Mouse (Mus musculus) heart, postnatal 25 days (tissue): Measurements from ENCODE around the gene Cdkn2d. TPM values are rescaled to one million over a fixed set of nuclear protein-coding genes. Genes with fewer than 3 reads are reported as not detected.
"Not testable (repeated sequence)": the region's sequence is repeated elsewhere in the genome, so short reads cannot be mapped to it uniquely, and the experiment has no call there.

ENCODE experiments used
- DNase-seq: peaks from one replicate; pipeline ENCODE4 v3.0.0; 2022; ENCODE audit warnings: low spot score
- intact Hi-C: fragments of 180-260 bp; cut with DNase I; formaldehyde crosslinking; loops from one replicate; pipeline ENCODE4 v1.15.1; 2025
- total RNA-seq, 2 experiments: library from RNA; stranded (reverse); gene quantifications; 2 replicates each; pipeline ENCODE4 v1.2.3; 2021

Cdkn2d gene
- total RNA-seq, 2 experiments from 2014 or later, result 15.1 to 16.8 TPM

DNA sequence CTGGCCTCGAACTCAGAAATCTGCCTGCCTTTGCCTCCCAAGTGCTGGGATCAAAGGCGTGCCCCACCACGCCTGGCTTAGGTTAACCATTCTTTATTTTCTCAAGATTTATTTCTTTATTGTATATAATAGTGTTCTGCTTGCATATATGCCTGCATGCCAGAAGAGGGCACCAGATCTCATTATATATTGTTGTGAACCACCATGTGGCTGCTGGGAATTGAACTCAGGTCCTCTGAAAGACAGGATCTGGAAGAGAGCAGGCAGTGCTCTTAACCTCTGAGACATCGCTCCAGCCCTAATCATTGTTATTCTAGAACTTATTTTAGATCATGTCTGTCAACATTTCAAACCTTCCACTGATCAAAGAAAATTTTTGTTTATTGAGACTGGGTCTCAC, 28.3 kb upstream of the Cdkn2d start:
- intact Hi-C loops, result no loop called here
- DNase-seq, result no peak

- intact Hi-C loops, result no loop called here
- no peak for DNase-seq
Measured at GRCm38 (mm10) chr9:21318792-21319191, 27.6 kb upstream of the Cdkn2d start.

DNA sequence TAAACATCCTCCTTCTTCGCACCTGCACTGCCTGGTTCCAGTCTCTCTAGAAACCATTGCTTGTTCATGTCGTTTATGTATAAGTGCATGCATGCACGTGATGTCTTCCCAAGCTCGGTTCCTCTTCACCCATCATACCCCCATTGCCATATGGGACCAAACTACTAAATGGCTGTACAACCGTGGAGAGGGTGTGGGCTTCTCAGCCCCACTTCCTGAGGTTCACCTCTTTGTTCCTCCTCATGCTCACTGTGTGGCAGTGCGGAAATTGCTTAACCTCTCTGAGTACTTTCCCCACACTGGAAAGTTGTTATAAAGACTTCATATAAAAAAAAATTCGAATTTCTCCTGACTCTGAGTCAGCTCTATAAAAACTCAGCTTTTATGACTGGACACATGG, 25.5 kb upstream of the Cdkn2d start:
- DNase-seq, result no peak
- intact Hi-C loops, result no loop called here

DNA sequence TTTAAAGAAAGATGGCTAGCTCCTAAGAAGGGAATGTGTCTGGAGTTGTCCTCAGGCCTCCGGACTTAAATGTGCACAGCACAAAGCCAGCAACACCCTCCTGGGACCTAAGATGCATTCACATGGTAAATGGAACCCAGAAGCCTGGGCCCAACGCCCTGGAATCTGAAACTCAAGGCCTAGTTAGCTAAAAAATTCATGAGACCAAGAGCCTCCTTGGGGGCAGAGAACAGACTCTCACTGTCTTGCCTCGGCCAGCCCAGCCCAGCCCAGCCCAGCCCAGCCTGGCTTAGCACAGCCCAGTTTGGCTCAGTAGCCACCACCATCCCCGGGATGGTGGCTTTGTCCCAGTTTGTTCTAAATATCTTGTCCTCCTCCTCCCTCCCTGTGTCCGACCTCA, 24.2 kb upstream of the Cdkn2d start:
- intact Hi-C loops, result no loop called here

DNA sequence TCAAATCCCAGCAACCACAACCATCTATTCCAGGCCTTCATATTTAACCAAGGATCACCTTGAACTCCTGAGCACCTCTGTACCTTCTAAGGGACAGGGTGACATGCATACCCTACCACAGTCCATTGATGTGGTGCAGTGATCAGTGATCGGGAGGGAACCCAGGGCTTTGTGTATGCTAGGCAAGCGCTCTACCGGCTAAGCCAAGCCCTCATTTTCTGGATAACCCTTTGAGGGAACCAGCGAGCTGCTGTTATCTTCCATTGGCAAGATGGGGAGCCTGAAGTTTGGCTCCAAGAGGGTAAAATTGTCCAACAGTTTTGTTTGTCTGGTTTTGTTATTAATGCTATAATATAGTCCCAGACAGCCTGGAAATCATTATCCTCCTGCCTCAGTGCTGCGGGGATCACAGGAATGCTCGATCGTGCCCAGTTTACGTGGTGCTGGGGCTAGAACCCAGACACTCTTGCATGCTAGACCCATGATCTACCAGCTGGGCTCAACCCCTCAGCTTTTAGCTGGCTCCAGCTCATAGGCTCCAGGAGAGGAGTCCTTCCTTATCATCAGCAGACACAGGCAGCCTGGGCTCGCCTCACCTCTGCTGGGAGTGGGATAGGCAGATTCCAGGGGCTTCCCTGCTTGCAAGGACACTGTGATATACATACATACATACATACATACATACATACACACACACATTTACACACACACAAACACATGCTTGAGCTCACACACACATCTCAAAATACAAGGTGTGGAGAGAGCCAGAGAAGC, 23.3 kb upstream of the Cdkn2d start:
- DNase-seq, result no peak
- intact Hi-C loops, result no loop called here

More for the DNA sequence above, 24.2 kb upstream of the Cdkn2d start:
- no peak for DNase-seq

- peak; percentile 71 for DNase-seq
- intact Hi-C loops, result loop anchor here (1.0 kb wide), 2 partner anchors 44 to 96 kb away; no protein-coding TSS in a partner anchor
Measured at GRCm38 (mm10) chr9:21313394-21313793, 22.2 kb upstream of the Cdkn2d start.

GRCm38 (mm10) chr9:21312134-21312533, 20.9 kb upstream of the Cdkn2d start, which contains the start of gene Ap1m2:
Ap1m2 (minus strand) TSS chr9:21312337.
- no peak for DNase-seq
- intact Hi-C loops, result no loop called here

DNA sequence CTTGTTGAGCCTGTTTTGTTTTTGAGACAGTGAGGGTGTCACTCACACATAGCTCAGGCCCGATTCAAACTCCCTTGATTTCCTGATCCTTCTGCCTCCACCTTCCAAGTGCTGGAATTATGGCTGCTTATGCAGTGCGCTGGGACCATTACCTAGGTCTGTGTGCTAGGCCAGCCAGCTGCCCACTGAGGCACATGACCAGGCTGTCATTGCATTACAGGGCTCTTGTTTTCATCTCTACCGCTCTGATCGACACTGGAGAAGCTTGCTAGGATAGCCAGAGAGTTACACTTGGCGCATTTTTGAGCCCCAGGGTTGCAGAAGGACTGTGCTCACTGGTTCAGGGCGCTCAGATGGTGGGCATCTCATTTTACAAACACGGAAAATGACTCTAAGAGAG, 20.5 kb upstream of the Cdkn2d start:
- intact Hi-C loops, result no loop called here
- DNase-seq, result no peak

DNA sequence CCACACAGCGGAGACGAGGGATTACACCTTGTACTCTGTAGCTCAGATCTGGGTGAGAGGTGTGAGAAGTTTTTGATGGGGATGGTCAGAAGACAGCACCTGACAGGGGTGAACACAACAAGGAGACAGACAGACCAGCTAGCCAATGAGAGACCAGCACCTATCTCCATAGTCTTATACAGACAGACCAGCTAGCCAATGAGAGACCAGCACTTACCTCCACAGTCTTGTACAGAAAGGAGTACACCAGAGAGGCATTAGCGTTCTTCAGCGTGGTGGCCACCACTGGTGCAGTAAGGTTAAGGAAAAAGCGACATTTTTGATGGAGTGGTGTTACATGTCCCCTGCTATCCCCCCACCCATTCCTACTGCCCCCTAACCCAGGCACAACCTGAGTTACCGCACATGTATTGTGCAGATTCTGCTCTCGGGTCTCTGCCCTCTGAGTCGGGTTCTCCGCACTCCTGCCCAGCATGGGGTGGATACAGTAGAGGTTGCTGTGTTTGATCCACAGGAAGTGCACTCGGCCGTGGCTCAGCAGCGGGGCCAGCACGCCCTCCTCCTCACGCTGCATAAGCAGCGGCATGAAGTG, 18.0 kb upstream of the Cdkn2d start:
- no peak for DNase-seq
- intact Hi-C loops, result no loop called here

DNA sequence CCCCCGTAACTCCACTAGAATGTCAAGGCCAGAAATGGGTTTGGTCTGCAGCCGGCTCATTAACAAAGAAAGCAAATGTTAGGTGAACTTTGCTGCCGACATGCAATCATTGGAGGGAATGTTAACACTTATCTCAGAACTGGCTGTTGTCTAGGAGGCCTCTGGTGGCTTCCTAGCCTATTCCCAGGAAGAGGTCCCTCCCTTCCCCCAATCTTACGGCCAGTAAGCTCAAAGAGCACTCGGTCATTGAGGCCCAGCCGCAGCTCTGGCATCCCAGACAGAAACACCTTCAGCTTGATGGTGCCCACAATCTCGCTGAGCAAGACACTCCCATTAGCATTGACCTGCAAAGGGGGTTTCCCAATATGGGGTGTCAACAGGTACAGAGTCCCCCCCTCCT, 13.9 kb upstream of the Cdkn2d start:
- no peak for DNase-seq
- intact Hi-C loops, result no loop called here

DNA sequence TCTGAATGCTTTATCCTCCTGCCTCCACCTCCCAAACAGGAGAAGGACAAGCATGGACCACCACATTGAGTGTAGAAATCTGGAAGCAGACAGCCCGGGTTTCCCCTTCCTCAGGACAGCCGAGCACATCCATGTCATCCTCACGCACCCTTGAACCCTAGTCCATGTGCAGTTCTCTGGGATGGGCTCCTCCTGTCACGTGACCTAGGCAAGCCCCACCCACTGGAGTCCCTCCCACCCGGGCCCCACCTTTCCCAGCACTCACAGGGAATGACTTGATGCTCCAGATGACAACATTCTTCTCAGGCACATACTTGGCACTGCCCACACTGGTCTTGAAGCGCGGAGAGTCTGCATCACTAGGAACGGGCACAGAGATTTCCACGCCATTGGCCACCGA, 7.8 kb upstream of the Cdkn2d start:
- DNase-seq, result no peak
- intact Hi-C loops, result no loop called here

- intact Hi-C loops, result loop anchor here (5.0 kb wide), 1 partner anchor 50 kb away; no protein-coding TSS in a partner anchor
- DNase-seq, result no peak
Measured at GRCm38 (mm10) chr9:21292271-21292670, 1.1 kb upstream of the Cdkn2d start.

- not testable (repeated sequence) for DNase-seq
- intact Hi-C loops, result loop anchor here (5.0 kb wide), 1 partner anchor 50 kb away; no protein-coding TSS in a partner anchor
Measured at GRCm38 (mm10) chr9:21291868-21292267, 661 bp upstream of the Cdkn2d start.

GRCm38 (mm10) chr9:21290589-21290988, 618 bp downstream of the Cdkn2d start:
- intact Hi-C loops, result loop anchor here (5.0 kb wide), 1 partner anchor 48 kb away; no protein-coding TSS in a partner anchor
- DNase-seq, result no peak

DNA sequence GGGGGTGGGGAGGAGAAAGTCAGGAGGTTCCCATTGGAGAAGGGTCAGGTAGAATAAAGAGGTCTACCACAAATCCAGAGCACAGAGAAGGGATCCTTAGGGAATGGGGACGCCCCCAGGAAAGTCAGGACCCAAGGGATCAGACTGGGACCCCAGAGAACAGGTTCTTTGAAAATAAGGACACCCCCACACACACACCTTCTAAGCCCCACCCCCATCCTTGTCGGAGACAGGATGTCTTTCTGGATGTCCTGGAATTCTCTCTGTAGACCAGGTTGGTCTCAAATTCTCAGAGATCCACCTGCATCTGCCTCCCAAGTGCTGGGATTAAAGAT, 1.9 kb downstream of the Cdkn2d start:
- intact Hi-C loops, result no loop called here

GRCm38 (mm10) chr9:21288404-21289336, 2.5 kb downstream of the Cdkn2d start:
- intact Hi-C loops, result no loop called here
- no peak for DNase-seq

More for the DNA sequence above, 1.9 kb downstream of the Cdkn2d start:
- DNase-seq, result no peak

GRCm38 (mm10) chr9:21287571-21288402, 3.4 kb downstream of the Cdkn2d start, which contains the start of gene Kri1:
Kri1 (minus strand) TSS chr9:21287969.
- intact Hi-C loops, result loop anchor here (2.0 kb wide), 1 partner anchor 23 kb away; the partner anchor contains the start of gene Atg4d
- DNase-seq, result peak; percentile 98

GRCm38 (mm10) chr9:21286753-21287152, 4.5 kb downstream of the Cdkn2d start:
- DNase-seq, result no peak
- intact Hi-C loops, result loop anchor here (2.0 kb wide), 1 partner anchor 22 kb away; the partner anchor contains the start of gene Atg4d

GRCm38 (mm10) chr9:21283994-21284393, 7.2 kb downstream of the Cdkn2d start:
- no peak for DNase-seq
- intact Hi-C loops, result no loop called here
